Mouse (Mus musculus): ENCODE measurements at regions not wholly inside any gene's neighbourhood (a gene's known extent, or its start where the extent isn't known, plus 50 kb on each side); places are given as distances from the start of the nearest gene placed in this dataset.

- TF ChIP-seq CTCF (IDR thresholded peaks at IDR 0.05; ENCODE audit: low read depth) (no peak), EP300 (IDR thresholded peaks at IDR 0.05; ENCODE audit: low read depth) (no peak)
These were observed 428.5 kb upstream of the Prickle1 start for GRCm38 (mm10) chr15:94024126-94024730.
